8 mouse cellular contexts compared by ENCODE assay signal in genomic region chr1:192770495-192771331, GRCm38 (mm10). TPM values are rescaled to one million over a fixed set of nuclear protein-coding genes. Genes with fewer than 3 reads are reported as not detected.
DNase-seq lines count a peak whose midpoint lies in the region; ATAC-seq and TF ChIP-seq lines count a peak whose summit lies in the region.

Hhat (minus strand) TSS chr1:192771223.

- peak; percentile 89 for DNase-seq in CD4-positive, CD25-positive, alpha-beta regulatory T cell, adult 2 months (ENCODE audit: low read depth, low spot score)
- DNase-seq in brain, adult 2 months (ENCODE audit: low read depth, low spot score), result peak; percentile 90
- peak; percentile 76 for DNase-seq in forebrain, embryonic 11.5 days (ENCODE audit: low spot score)
- peak; percentile 71 for DNase-seq in heart, postnatal 0 days (ENCODE audit: low spot score)
- DNase-seq in kidney, postnatal 14 days, result peak; percentile 80
- peak; percentile 65 for DNase-seq in neural tube, embryonic 10.5 days (ENCODE audit: extremely low spot score, low spot score)

- H3K9me3 ChIP-seq in forebrain, embryonic 11.5 days (ENCODE audit: control insufficient read depth, low read length), result no peaks in the 10 kb centered on the region
- no peaks in the 10 kb centered on the region for H3K9me3 ChIP-seq in heart, postnatal 0 days (replicated peaks; ENCODE audit: control insufficient read depth, low read length)
- no peaks in the 10 kb centered on the region for H3K9me3 ChIP-seq in liver, embryonic 15.5 days (replicated peaks)
- H3K9me3 ChIP-seq in stomach, embryonic 15.5 days, result no peaks in the 10 kb centered on the region

- H3K4me1 ChIP-seq in forebrain, embryonic 11.5 days (replicated peaks; ENCODE audit: control insufficient read depth, insufficient read depth, low read length), result peaks cover 4% of the 10 kb centered on the region; the same call in 1 of the 2 replicates
- H3K4me1 ChIP-seq in heart, postnatal 0 days (ENCODE audit: control insufficient read depth, insufficient read depth), result peaks cover 4% of the 10 kb centered on the region; the same call in 1 of the 2 replicates
- peaks cover 7% of the 10 kb centered on the region; the same call in 1 of the 2 replicates for H3K4me1 ChIP-seq in liver, embryonic 15.5 days (replicated peaks)
- H3K4me1 ChIP-seq in stomach, embryonic 15.5 days, result peaks cover 12% of the 10 kb centered on the region; the same call in 1 of the 2 replicates

- no peaks in the 10 kb centered on the region for H3K36me3 ChIP-seq in forebrain, embryonic 11.5 days (ENCODE audit: control insufficient read depth, insufficient read depth, low read length)
- H3K36me3 ChIP-seq in heart, postnatal 0 days (replicated peaks; ENCODE audit: control insufficient read depth, insufficient read depth, low read length), result no peaks in the 10 kb centered on the region
- no peaks in the 10 kb centered on the region for H3K36me3 ChIP-seq in liver, embryonic 15.5 days (replicated peaks)
- H3K36me3 ChIP-seq in stomach, embryonic 15.5 days, result no peaks in the 10 kb centered on the region

- under 1% methylated on average over 70 of the region's 70 CpGs for WGBS in forebrain, embryonic 11.5 days
- WGBS in heart, postnatal 0 days, result under 1% methylated on average over 59 of the region's 70 CpGs
- WGBS in liver, embryonic 15.5 days (ENCODE audit: insufficient replicate concordance), result 2% methylated on average over 70 of the region's 70 CpGs
- WGBS in stomach, embryonic 15.5 days, result under 1% methylated on average over 67 of the region's 70 CpGs

- peak within 1 kb of the TSS; percentile 93 for H3K9ac ChIP-seq in forebrain, embryonic 11.5 days (ENCODE audit: low read length)
- H3K9ac ChIP-seq in heart, postnatal 0 days (replicated peaks; ENCODE audit: low read depth, low read length), result peak within 1 kb of the TSS; percentile 86
- peak within 1 kb of the TSS; percentile 63 for H3K9ac ChIP-seq in liver, embryonic 15.5 days
- H3K9ac ChIP-seq in stomach, embryonic 15.5 days, result peak within 1 kb of the TSS; percentile 84

- peak; percentile 68 for ATAC-seq in forebrain, embryonic 11.5 days (replicated peaks; ENCODE audit: low FRiP score)
- peak; percentile 86 for ATAC-seq in heart, postnatal 0 days (ENCODE audit: insufficient read depth, low read depth)
- ATAC-seq in liver, embryonic 15.5 days (ENCODE audit: insufficient read depth), result peak; percentile 77
- peak; percentile 77 for ATAC-seq in stomach, embryonic 15.5 days (ENCODE audit: insufficient read depth, low FRiP score, low read depth)

- no peak for TF ChIP-seq CTCF in heart, postnatal 0 days (IDR thresholded peaks at IDR 0.05; ENCODE audit: low read depth)

- H3K4me2 ChIP-seq in forebrain, embryonic 11.5 days (ENCODE audit: low read depth, low read length, severe bottlenecking), result peak within 1 kb of the TSS; percentile 99
- peak within 1 kb of the TSS; percentile 91 for H3K4me2 ChIP-seq in heart, postnatal 0 days (ENCODE audit: low read depth, low read length)
- H3K4me2 ChIP-seq in liver, embryonic 15.5 days, result peak within 1 kb of the TSS; percentile 81
- H3K4me2 ChIP-seq in stomach, embryonic 15.5 days, result peak within 1 kb of the TSS; percentile 90

- H3K27ac ChIP-seq in forebrain, embryonic 11.5 days (ENCODE audit: low read depth, low read length), result peak within 1 kb of the TSS; percentile 62
- peak within 1 kb of the TSS; percentile 78 for H3K27ac ChIP-seq in heart, postnatal 0 days (ENCODE audit: low read depth)
- peak within 1 kb of the TSS; percentile 85 for H3K27ac ChIP-seq in liver, embryonic 15.5 days (replicated peaks)
- H3K27ac ChIP-seq in stomach, embryonic 15.5 days, result peak within 1 kb of the TSS; percentile 93

- H3K27me3 ChIP-seq in forebrain, embryonic 11.5 days (ENCODE audit: control insufficient read depth, insufficient read depth, low read length), result no peaks in the 10 kb centered on the region
- H3K27me3 ChIP-seq in heart, postnatal 0 days (ENCODE audit: control insufficient read depth, insufficient read depth, low read length), result no peaks in the 10 kb centered on the region
- no peaks in the 10 kb centered on the region for H3K27me3 ChIP-seq in liver, embryonic 15.5 days
- H3K27me3 ChIP-seq in stomach, embryonic 15.5 days (replicated peaks), result no peaks in the 10 kb centered on the region

- TF ChIP-seq EP300 in heart, postnatal 0 days (IDR thresholded peaks at IDR 0.05; ENCODE audit: low read depth), result no peak

- peak within 1 kb of the TSS; percentile 64 for H3K4me3 ChIP-seq in forebrain, embryonic 11.5 days (ENCODE audit: low read depth, low read length)
- peak within 1 kb of the TSS; percentile 59 for H3K4me3 ChIP-seq in heart, postnatal 0 days (ENCODE audit: low read depth, low read length)
- peak within 1 kb of the TSS; percentile 64 for H3K4me3 ChIP-seq in liver, embryonic 15.5 days (replicated peaks)
- H3K4me3 ChIP-seq in stomach, embryonic 15.5 days (replicated peaks), result peak within 1 kb of the TSS; percentile 62

RNA-seq across cellular contexts. Expression of gene Hhat, which starts in this region (rescaled TPM):
- 6.2 and 8.0 TPM in 2 replicates for polyA plus RNA-seq in forebrain, embryonic 11.5 days (2014; fragmentation: Nextera tagmentation; extraction: Ambion mirVana)
- total RNA-seq in heart, postnatal 0 days (2014; rRNA removed; ENCODE audit: low replicate concordance), result 6.7 and 13.2 TPM in 2 replicates
- polyA plus RNA-seq in heart, postnatal 0 days (2015; fragmentation: Nextera tagmentation; extraction: Ambion mirVana), result 3.7 and 4.0 TPM in 2 replicates
- polyA plus RNA-seq in liver, embryonic 15.5 days (2015; fragmentation: Nextera tagmentation; extraction: Ambion mirVana), result 1.1 TPM in 2 replicates
- polyA plus RNA-seq in stomach, embryonic 15.5 days (2015; fragmentation: Nextera tagmentation; extraction: Ambion mirVana), result 8.7 and 9.7 TPM in 2 replicates

Comparison
In these comparisons a context has a peak if more than half of its experiments do, and no peak if none do; other contexts are left out.
1. Peak in every context shown above with its lines: DNase-seq, ATAC-seq, H3K4me3 ChIP-seq and H3K27ac ChIP-seq.